Mouse (Mus musculus) forebrain, embryonic 11.5 days (tissue): ENCODE measurements at regions not wholly inside any gene's neighbourhood (a gene's known extent, or its start where the extent isn't known, plus 50 kb on each side); places are given as distances from the start of the nearest gene placed in this dataset.
A peak's percentile ranks its signal among the peaks of the same experiment; 100 is the strongest.

ENCODE experiments used
- ATAC-seq: fragments of 200-750 bp; cut with Nextera tagmentation; replicated peaks from 2 replicates; pipeline ENCODE4 v1.8.0; 2017; ENCODE audit warnings: moderate TSS enrichment; ENCODE audit not compliant: low FRiP score
- DNase-seq: peaks from one replicate; pipeline ENCODE4 v3.0.0-alpha.2; 2017; ENCODE audit warnings: low spot score
- H3K27ac ChIP-seq: fragments of 300-500 bp; sonication (generic); 2 replicates; pipeline ENCODE4 v1.5.1; 2014; ENCODE audit warnings: low read depth, low read length
- H3K27me3 ChIP-seq: fragments of 300-500 bp; sonication (generic); 2 replicates; pipeline ENCODE4 v1.6.1; 2014; ENCODE audit warnings: mild to moderate bottlenecking, low read length, mixed read lengths; ENCODE audit not compliant: control insufficient read depth, insufficient read depth
- H3K36me3 ChIP-seq: fragments of 300-500 bp; sonication (generic); 2 replicates; pipeline ENCODE4 v1.6.1; 2014; ENCODE audit warnings: mild to moderate bottlenecking, low read length, moderate library complexity, mixed read lengths; ENCODE audit not compliant: control insufficient read depth, insufficient read depth
- H3K4me1 ChIP-seq: fragments of 300-500 bp; sonication (generic); replicated peaks from 2 replicates; pipeline ENCODE4 v1.6.1; 2014; ENCODE audit warnings: low read length, mixed read lengths; ENCODE audit not compliant: control insufficient read depth, insufficient read depth
- H3K4me2 ChIP-seq: fragments of 300-500 bp; sonication (generic); 2 replicates; pipeline ENCODE4 v1.6.1; 2014; ENCODE audit warnings: low read depth, mild to moderate bottlenecking, low read length, moderate library complexity, mixed read lengths; ENCODE audit not compliant: severe bottlenecking
- H3K4me3 ChIP-seq: fragments of 300-500 bp; sonication (generic); 2 replicates; pipeline ENCODE4 v1.5.1; 2014; ENCODE audit warnings: low read depth, low read length
- H3K9ac ChIP-seq: fragments of 300-500 bp; sonication (generic); 2 replicates; pipeline ENCODE4 v1.6.1; 2014; ENCODE audit warnings: low read length
- H3K9me3 ChIP-seq: fragments of 300-500 bp; sonication (generic); 2 replicates; pipeline ENCODE4 v1.6.1; 2016; ENCODE audit warnings: low read length, mixed read lengths; ENCODE audit not compliant: control insufficient read depth
- WGBS: fragments of 180-500 bp; shearing (Covaris S2); extraction: QIAGEN DNeasy Blood & Tissue Kit; methylation state at CpG from one replicate; pipeline ENCODE4 v1.1.7; 2014; 5-methylcytosine and 5-hydroxymethylcytosine counted together

GRCm38 (mm10) chr13:83159969-83160368, 343.9 kb upstream of the Mef2c start:
- no peak overlapping the region for H3K27ac ChIP-seq
- no peaks in the 10 kb centered on the region for H3K9me3 ChIP-seq
- no peaks in the 10 kb centered on the region for H3K27me3 ChIP-seq
- WGBS: 50% methylated on average over 2 of the region's 2 CpGs
- H3K9ac ChIP-seq: no peak overlapping the region
- no peak for DNase-seq
- no peak overlapping the region for H3K4me3 ChIP-seq
- no peaks in the 10 kb centered on the region for H3K4me1 ChIP-seq
- H3K4me2 ChIP-seq: no peak overlapping the region
- ATAC-seq: peak; percentile 56
- H3K36me3 ChIP-seq: no peaks in the 10 kb centered on the region

GRCm38 (mm10) chr13:83162761-83163160, 341.1 kb upstream of the Mef2c start:
- no peak overlapping the region for H3K4me2 ChIP-seq
- ATAC-seq: no peak
- no peak for DNase-seq
- no peak overlapping the region for H3K9ac ChIP-seq
- no peaks in the 10 kb centered on the region for H3K36me3 ChIP-seq
- no peaks in the 10 kb centered on the region for H3K9me3 ChIP-seq
- no peaks in the 10 kb centered on the region for H3K27me3 ChIP-seq
- no peak overlapping the region for H3K27ac ChIP-seq
- WGBS: 85% methylated on average over 4 of the region's 4 CpGs
- H3K4me1 ChIP-seq: no peaks in the 10 kb centered on the region
- H3K4me3 ChIP-seq: no peak overlapping the region

DNA sequence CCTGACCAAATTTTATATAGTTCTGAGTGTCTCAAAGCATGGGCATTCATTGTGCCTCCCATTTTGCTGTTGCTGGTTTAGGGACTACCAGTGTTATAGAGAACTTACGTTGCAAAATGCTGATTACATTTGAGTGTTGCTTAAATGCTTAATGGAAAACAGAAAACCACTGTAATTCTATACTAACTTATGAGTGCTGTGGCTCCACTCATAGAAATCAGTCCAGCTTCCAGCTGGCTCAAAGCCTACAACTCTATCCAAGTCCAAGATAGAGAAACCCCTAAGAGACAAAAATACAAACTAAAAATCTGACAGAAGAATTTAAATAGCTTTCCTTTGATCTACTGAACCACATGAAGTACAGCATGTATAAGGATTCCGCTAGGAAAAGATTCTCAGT, 328.7 kb upstream of the Mef2c start:
- ATAC-seq (no peak), DNase-seq (no peak)
- Histone ChIP-seq H3K9ac (no peak overlapping the region), H3K36me3 (no peaks in the 10 kb centered on the region), H3K4me3 (no peak overlapping the region), H3K9me3 (no peaks in the 10 kb centered on the region), H3K4me2 (no peak overlapping the region), H3K27ac (no peak overlapping the region), H3K27me3 (no peaks in the 10 kb centered on the region), H3K4me1 (no peaks in the 10 kb centered on the region)
- 81% methylated on average over 2 of the region's 2 CpGs for whole genome bisulfite sequencing

GRCm38 (mm10) chr13:83201931-83202671, 301.7 kb upstream of the Mef2c start:
- H3K4me2 ChIP-seq: no peak overlapping the region
- H3K4me3 ChIP-seq: no peak overlapping the region
- no peak overlapping the region for H3K27ac ChIP-seq
- WGBS: 86% methylated on average over 3 of the region's 3 CpGs
- H3K4me1 ChIP-seq: no peaks in the 10 kb centered on the region
- no peak overlapping the region for H3K9ac ChIP-seq
- H3K36me3 ChIP-seq: no peaks in the 10 kb centered on the region
- ATAC-seq (no peak), DNase-seq (no peak)
- no peaks in the 10 kb centered on the region for H3K27me3 ChIP-seq
- no peaks in the 10 kb centered on the region; the same call in 1 of the 2 replicates for H3K9me3 ChIP-seq

DNA sequence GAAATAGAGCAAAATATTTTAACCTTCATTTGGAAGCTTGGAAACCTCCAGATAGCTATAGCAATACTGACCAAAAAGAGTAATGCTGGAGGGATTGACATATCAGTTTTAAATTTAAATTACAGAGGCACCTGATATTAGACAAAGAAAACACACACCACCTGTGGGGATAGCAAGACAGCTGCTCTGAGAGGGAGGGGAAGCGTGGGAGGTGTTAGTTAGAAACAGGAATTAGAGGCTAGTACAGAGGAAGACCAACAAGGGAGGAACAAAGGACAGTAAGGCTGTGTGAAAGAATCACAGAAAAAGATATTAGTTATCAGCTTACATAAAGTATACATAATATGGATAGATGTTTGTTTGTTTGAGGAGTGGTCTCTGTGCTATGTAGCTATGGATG, 297.2 kb upstream of the Mef2c start:
- WGBS: 81% methylated on average over 1 of the region's 1 CpGs
- DNase-seq (no peak), ATAC-seq (no peak)
- Histone ChIP-seq H3K4me3 (no peak overlapping the region), H3K9ac (no peak overlapping the region), H3K4me1 (no peaks in the 10 kb centered on the region), H3K27ac (no peak overlapping the region), H3K9me3 (no peaks in the 10 kb centered on the region; the same call in 1 of the 2 replicates), H3K36me3 (no peaks in the 10 kb centered on the region), H3K4me2 (no peak overlapping the region), H3K27me3 (no peaks in the 10 kb centered on the region)

DNA sequence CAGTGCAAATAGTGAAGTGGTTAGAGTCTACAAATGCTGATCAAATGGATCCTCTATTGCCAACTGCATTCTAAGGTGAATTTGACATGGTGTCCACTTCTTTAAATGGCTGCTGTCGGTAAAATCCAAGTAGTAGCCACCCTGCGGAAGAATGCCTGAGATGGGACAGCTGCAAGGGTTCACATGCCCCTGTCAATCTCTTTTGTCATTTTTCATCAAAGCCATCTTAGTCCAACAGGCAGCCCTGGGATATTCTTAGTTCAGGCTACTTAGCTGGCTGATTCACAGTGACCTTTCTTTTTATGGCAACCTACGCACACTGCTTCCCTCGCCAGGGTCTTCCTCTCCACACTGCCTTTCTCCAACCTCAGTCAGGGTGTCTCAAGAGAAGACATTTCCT, 296.3 kb upstream of the Mef2c start:
- ATAC-seq: no peak
- no peaks in the 10 kb centered on the region; the same call in 1 of the 2 replicates for H3K9me3 ChIP-seq
- no peak overlapping the region for H3K4me2 ChIP-seq
- H3K4me3 ChIP-seq: no peak overlapping the region
- no peaks in the 10 kb centered on the region for H3K4me1 ChIP-seq
- H3K36me3 ChIP-seq: no peaks in the 10 kb centered on the region
- no peaks in the 10 kb centered on the region for H3K27me3 ChIP-seq
- whole genome bisulfite sequencing: 93% methylated on average over 4 of the region's 4 CpGs
- no peak overlapping the region for H3K27ac ChIP-seq
- DNase-seq: no peak
- H3K9ac ChIP-seq: no peak overlapping the region

DNA sequence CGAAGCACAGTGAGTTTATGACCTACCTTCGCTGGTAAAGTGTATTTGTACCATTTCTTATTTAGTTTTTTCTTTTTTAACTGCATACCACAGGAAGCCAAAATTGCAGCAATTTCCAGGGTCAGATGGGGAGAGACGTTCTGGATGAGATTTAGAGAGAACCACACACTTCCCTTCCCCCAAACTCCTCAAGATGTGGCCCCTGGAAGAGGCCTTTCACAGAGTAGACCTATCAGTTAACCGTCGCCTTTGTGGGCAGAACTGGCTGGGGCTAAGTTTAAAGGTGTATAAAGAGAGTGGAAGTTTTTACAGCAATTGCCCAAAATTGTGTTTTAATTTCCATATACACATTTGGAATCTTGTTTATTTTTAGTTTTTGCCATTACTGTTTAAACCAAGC, 295.7 kb upstream of the Mef2c start:
- ATAC-seq: no peak
- WGBS: 83% methylated on average over 5 of the region's 5 CpGs
- H3K9me3 ChIP-seq: no peaks in the 10 kb centered on the region; the same call in 1 of the 2 replicates

DNA sequence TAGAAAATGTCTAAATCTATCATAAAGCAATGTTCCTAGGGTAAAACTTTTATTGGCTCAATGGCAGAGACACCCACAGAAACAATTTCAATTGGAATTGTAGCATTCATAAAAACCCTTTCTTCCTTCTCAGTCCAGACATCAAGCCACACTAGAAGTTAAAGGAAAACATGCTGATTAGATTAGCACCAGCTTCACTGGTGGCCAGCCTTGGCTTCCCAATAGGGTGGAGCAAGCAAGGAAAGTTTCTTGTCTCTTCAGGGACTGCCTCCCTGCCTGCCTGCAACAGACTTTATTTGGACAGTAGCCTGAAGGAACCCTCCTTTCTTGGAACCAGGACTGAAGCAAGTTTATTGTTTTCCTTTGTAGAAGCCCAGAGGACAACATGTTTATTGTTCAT, 289.0 kb upstream of the Mef2c start:
- Histone ChIP-seq H3K4me2 (no peak overlapping the region), H3K4me1 (no peaks in the 10 kb centered on the region), H3K9ac (no peak overlapping the region), H3K4me3 (no peak overlapping the region), H3K9me3 (no peaks in the 10 kb centered on the region), H3K27ac (no peak overlapping the region), H3K36me3 (no peaks in the 10 kb centered on the region), H3K27me3 (no peaks in the 10 kb centered on the region)
- DNase-seq (no peak), ATAC-seq (no peak)

More for the DNA sequence above, 295.7 kb upstream of the Mef2c start:
- H3K4me2 ChIP-seq: no peak overlapping the region
- no peak overlapping the region for H3K27ac ChIP-seq
- H3K36me3 ChIP-seq: no peaks in the 10 kb centered on the region
- no peak overlapping the region for H3K4me3 ChIP-seq
- DNase-seq: no peak
- no peaks in the 10 kb centered on the region for H3K4me1 ChIP-seq
- no peak overlapping the region for H3K9ac ChIP-seq
- no peaks in the 10 kb centered on the region for H3K27me3 ChIP-seq

DNA sequence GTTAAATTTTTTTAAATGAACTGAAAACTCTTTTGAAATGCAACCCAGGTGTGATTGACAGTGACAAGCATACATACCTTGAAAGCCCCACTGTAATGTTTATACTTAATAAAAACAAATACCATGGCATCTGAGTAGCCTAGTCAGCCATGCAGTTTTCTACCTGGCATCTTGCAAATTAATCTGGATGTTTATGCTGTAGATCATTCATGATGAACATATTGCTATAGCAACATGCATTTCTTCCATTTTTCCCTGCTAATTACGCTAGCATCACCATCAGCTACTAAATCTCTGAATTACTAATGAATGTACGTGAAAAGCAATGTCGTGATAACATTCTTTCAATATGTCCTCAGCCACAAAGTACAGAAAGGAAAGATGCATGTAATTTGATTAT, 287.4 kb upstream of the Mef2c start:
- ATAC-seq: no peak
- H3K4me1 ChIP-seq: no peaks in the 10 kb centered on the region

More for the DNA sequence above, 287.4 kb upstream of the Mef2c start:
- no peak for DNase-seq
- H3K9ac ChIP-seq: no peak overlapping the region
- H3K36me3 ChIP-seq: no peaks in the 10 kb centered on the region
- H3K27ac ChIP-seq: no peak overlapping the region
- H3K9me3 ChIP-seq: no peaks in the 10 kb centered on the region
- H3K4me3 ChIP-seq: no peak overlapping the region
- no peaks in the 10 kb centered on the region for H3K27me3 ChIP-seq
- 87% methylated on average over 3 of the region's 3 CpGs for WGBS
- no peak overlapping the region for H3K4me2 ChIP-seq
